Mouse (Mus musculus): Measurements from ENCODE around the gene Glmp. TPM values are rescaled to one million over a fixed set of nuclear protein-coding genes. Genes with fewer than 3 reads are reported as not detected.
A peak's percentile ranks its signal among the peaks of the same experiment; 100 is the strongest.
"Not testable (repeated sequence)": the region's sequence is repeated elsewhere in the genome, so short reads cannot be mapped to it uniquely, and the experiment has no call there.

The Glmp gene
- total RNA-seq, 2 experiments from 2014 or later: 144 to 149 TPM

DNA sequence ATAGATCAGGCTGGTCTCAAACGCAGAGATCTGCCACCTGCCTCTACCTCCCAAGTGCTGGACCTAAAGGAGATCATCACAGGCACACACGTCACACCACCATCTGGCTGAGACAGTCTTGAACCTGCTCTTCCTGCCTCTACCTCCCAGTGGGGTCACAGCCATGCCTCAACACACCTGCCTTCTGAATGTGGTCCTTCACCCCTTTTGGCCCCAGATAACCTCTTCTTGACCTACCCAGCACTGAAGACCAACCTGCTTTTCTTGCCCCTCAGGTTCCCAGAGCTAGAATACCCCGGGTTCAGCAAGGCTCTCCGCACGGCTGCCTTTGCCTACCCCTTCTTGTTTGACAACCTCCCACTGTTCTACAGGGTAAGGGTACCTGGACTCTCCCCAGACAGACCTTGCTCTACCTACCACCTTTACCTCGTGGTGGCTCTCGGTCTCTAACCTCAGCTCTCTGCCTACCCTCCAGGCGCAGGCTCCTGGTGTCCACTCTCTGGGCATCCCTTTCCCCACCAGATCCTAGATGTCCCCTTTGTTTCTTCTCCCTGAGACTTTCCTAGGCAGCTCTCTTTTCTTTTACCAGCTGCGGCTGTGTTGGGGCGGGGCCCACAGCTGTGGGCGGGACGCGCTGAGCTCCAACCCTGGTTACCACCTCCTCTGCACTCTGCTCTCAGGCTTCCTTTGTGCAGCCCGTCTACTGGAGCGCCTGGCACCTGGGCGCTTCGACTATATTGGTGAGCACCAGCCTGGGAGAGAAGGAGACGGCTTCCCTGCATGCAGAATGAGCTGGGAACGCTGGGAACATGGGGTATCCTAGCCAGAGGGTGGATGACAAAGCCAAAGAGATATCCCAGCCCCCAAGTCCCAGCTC, 51.2 kb downstream of the Glmp start:
- DNase-seq: peak; percentile 4

DNA sequence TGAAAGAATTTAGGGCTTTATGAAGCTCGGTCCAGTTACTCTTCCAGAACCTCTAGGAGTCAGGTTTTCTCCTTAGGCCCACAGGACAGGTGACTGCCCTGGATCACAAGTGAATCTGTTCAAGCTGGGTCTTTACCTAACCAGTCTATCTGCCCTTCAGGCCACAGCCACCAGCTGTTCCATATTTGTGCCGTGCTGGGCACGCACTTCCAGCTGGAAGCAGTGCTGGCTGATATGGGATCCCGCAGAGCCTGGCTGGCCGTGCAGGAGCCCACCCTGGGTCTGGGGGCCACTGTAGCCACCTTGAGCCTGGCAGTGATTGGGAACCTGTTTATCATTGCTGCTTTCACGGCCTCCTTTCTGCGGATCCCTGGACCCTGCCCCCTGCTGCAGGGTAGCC, 51.8 kb downstream of the Glmp start:
- not testable (repeated sequence) for DNase-seq

DNA sequence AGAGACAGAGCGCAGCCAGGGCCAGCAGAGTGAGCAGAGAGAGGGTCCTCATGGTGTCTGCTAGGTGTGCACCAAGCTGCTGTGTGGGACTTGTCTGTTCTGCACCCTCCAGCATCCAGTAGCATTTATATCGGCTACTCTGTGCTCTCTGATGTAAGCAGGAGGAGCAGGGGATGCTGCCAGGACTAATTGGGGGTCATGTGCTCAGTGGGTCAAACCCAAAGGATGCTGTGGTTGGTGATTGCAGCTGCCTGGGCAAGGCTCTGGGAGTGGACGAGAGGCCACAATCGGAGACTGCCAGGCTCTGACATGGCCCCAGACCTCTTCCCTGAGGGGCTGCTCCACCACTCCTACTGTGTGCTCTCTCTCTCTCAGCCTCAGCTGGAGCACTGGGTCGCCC, 53.8 kb downstream of the Glmp start, which contains the start of gene Bglap2:
Bglap2 (minus strand) TSS at position 101 of the 400 bp plus-strand sequence.
- DNase-seq: not testable (repeated sequence)

Other genes starting within 250 kb of the Glmp start
- not detected for gene Ttc24, start 246.7 kb upstream of the Glmp start, total RNA-seq (2021)
- gene Iqgap3, start 243.1 kb upstream of the Glmp start, total RNA-seq (2021): 10 to 100 TPM in 1 of 2 experiments, 1 to 10 TPM in 1; 6.9 to 11.5 TPM
- 10 to 100 TPM; 85.7 to 86.6 TPM for gene Mef2d, start 182.7 kb upstream of the Glmp start, total RNA-seq (2021)
- gene Rhbg, start 70.3 kb upstream of the Glmp start, total RNA-seq (2021): 1 to 10 TPM; 1.9 to 2.1 TPM
- gene Gm38392, start 37.8 kb upstream of the Glmp start, total RNA-seq (2021): 1 to 10 TPM; 1.1 to 1.3 TPM
- gene Tsacc, start 28.0 kb upstream of the Glmp start, total RNA-seq (2021): 1 to 10 TPM; 7.9 to 8.3 TPM
- 100 to 1,000 TPM; 249 to 260 TPM for gene Cct3, start 27.9 kb upstream of the Glmp start, total RNA-seq (2021)
- gene Tmem79, start 11.1 kb downstream of the Glmp start, total RNA-seq (2021): 10 to 100 TPM; 15.1 to 17.7 TPM
- gene Smg5, start 11.2 kb downstream of the Glmp start, total RNA-seq (2021): 10 to 100 TPM; 42.8 to 55.9 TPM
- gene Paqr6, start 39.6 kb downstream of the Glmp start, total RNA-seq (2021): 1 to 10 TPM; 2.7 to 4.2 TPM
- gene Bglap3, start 47.7 kb downstream of the Glmp start, total RNA-seq (2021): 10 to 100 TPM in 1 of 2 experiments, under 1 TPM in 1; 0.67 to 16.9 TPM
- 10 to 100 TPM in 1 of 2 experiments, not detected in 1; 24.0 TPM for gene Bglap2, start 53.7 kb downstream of the Glmp start, total RNA-seq (2021)
- gene Bglap, start 59.4 kb downstream of the Glmp start, total RNA-seq (2021): 100 to 1,000 TPM in 1 of 2 experiments, 1 to 10 TPM in 1; 1.6 to 106 TPM
- 10 to 100 TPM; 60.2 to 62.6 TPM for gene Pmf1, start 85.3 kb downstream of the Glmp start, total RNA-seq (2021)
- gene Slc25a44, start 100.1 kb downstream of the Glmp start, total RNA-seq (2021): 10 to 100 TPM; 37.8 to 47.6 TPM
- 10 to 100 TPM; 13.4 to 15.5 TPM for gene Sema4a, start 136.2 kb downstream of the Glmp start, total RNA-seq (2021)
- 100 to 1,000 TPM; 102 to 104 TPM for gene Lmna, start 184.9 kb downstream of the Glmp start, total RNA-seq (2021)
- gene Mex3a, start 207.4 kb downstream of the Glmp start, total RNA-seq (2021): 1 to 10 TPM; 5.5 to 5.6 TPM
- gene Rab25, start 223.3 kb downstream of the Glmp start, total RNA-seq (2021): not detected
- gene Lamtor2, start 228.1 kb downstream of the Glmp start, total RNA-seq (2021): 100 to 1,000 TPM; 131 to 132 TPM
- 10 to 100 TPM; 63.9 to 73.1 TPM for gene Ubqln4, start 228.7 kb downstream of the Glmp start, total RNA-seq (2021)

Data from adrenal gland, postnatal 10 days (tissue).